Mouse (Mus musculus) Muller cell, postnatal 12 days (primary cell): ENCODE measurements at regions not wholly inside any gene's neighbourhood (a gene's known extent, or its start where the extent isn't known, plus 50 kb on each side); places are given as distances from the start of the nearest gene placed in this dataset.
A peak's percentile ranks its signal among the peaks of the same experiment; 100 is the strongest.
"Not testable (repeated sequence)": the region's sequence is repeated elsewhere in the genome, so short reads cannot be mapped to it uniquely, and the experiment has no call there.

Experiments used
- DNase-seq: peaks from one replicate; pipeline ENCODE4 v3.0.0-alpha.2; 2015; ENCODE audit errors: inconsistent ontology term

- DNase-seq = not testable (repeated sequence)
Observed at GRCm38 (mm10) chr6:112564119-112564518, 74.4 kb upstream of the Oxtr start.

- DNase-seq = not testable (repeated sequence)
Observed at GRCm38 (mm10) chr6:112563659-112564058, 73.9 kb upstream of the Oxtr start.

GRCm38 (mm10) chr6:112562039-112562438, 72.3 kb upstream of the Oxtr start:
- DNase-seq = no peak

- DNase-seq = no peak
Observed at GRCm38 (mm10) chr6:112561568-112561967, 71.8 kb upstream of the Oxtr start.

GRCm38 (mm10) chr6:112559549-112559948, 69.8 kb upstream of the Oxtr start:
- no peak for DNase-seq

- DNase-seq = no peak
Observed at GRCm38 (mm10) chr6:112557516-112557915, 67.8 kb upstream of the Oxtr start.

GRCm38 (mm10) chr6:112556401-112557165, 66.8 kb upstream of the Oxtr start:
- DNase-seq = peak; percentile 26

GRCm38 (mm10) chr6:112554091-112554490, 64.3 kb upstream of the Oxtr start:
- no peak for DNase-seq

GRCm38 (mm10) chr6:112553231-112553920, 63.6 kb upstream of the Oxtr start:
- no peak for DNase-seq

GRCm38 (mm10) chr6:112552560-112552959, 62.8 kb upstream of the Oxtr start:
- no peak for DNase-seq

- no peak for DNase-seq
Observed at GRCm38 (mm10) chr6:112551298-112551697, 61.6 kb upstream of the Oxtr start.

GRCm38 (mm10) chr6:112547251-112547650, 57.5 kb upstream of the Oxtr start:
- DNase-seq = no peak

GRCm38 (mm10) chr6:112546033-112546432, 56.3 kb upstream of the Oxtr start:
- peak; percentile 25 for DNase-seq

- DNase-seq = peak; percentile 65
Observed at GRCm38 (mm10) chr6:112544315-112544714, 54.6 kb upstream of the Oxtr start.

- DNase-seq = no peak
Observed at GRCm38 (mm10) chr6:112542692-112543091, 52.9 kb upstream of the Oxtr start.
